Mouse (Mus musculus) testis, adult 2 months (tissue): ENCODE data around the gene Nsmce3. TPM values are rescaled to one million over a fixed set of nuclear protein-coding genes. Genes with fewer than 3 reads are reported as not detected.

ENCODE experiments used
- H3K27ac ChIP-seq: fragments of 200-500 bp; 2 replicates; pipeline ENCODE4 v1.5.1; 2012; ENCODE audit warnings: low read depth, low read length; ENCODE audit not compliant: control insufficient read depth, insufficient read depth
- H3K27me3 ChIP-seq: fragments of 200-500 bp; 2 replicates; pipeline ENCODE4 v1.6.1; 2012; ENCODE audit warnings: mild to moderate bottlenecking, low read length, moderate library complexity; ENCODE audit not compliant: control insufficient read depth, insufficient read depth
- H3K36me3 ChIP-seq: fragments of 200-500 bp; 2 replicates; pipeline ENCODE4 v1.6.1; 2012; ENCODE audit warnings: mild to moderate bottlenecking, low read length; ENCODE audit not compliant: control insufficient read depth, insufficient read depth
- H3K4me1 ChIP-seq: fragments of 200-500 bp; 2 replicates; pipeline ENCODE4 v1.6.1; 2012; ENCODE audit warnings: low read length; ENCODE audit not compliant: control insufficient read depth, insufficient read depth
- H3K4me3 ChIP-seq: fragments of 200-500 bp; 2 replicates; pipeline ENCODE4 v1.5.1; 2012; ENCODE audit warnings: low read depth, mild to moderate bottlenecking, low read length, moderate library complexity, mixed read lengths; ENCODE audit not compliant: control insufficient read depth
- CTCF ChIP-seq: fragments of 200-500 bp; IDR thresholded peaks from 2 replicates; pipeline ENCODE4 v1.5.1; 2012; ENCODE audit warnings: low read depth, mild to moderate bottlenecking, inconsistent platforms, low read length, moderate library complexity; ENCODE audit not compliant: control insufficient read depth, insufficient read depth, insufficient replicate concordance
- POLR2A ChIP-seq: fragments of 200-500 bp; IDR thresholded peaks from 2 replicates; pipeline ENCODE4 v1.6.1; 2012; ENCODE audit warnings: low read depth, mild to moderate bottlenecking, inconsistent platforms, low read length, moderate library complexity; ENCODE audit not compliant: control insufficient read depth
- polyA plus RNA-seq: library from polyadenylated mRNA; depleted of rRNA; stranded (reverse); fragments of >200 nt; gene quantifications from 2 replicates; pipeline ENCODE4 v1.2.3, GENCODE M21; 2012

Nsmce3 gene
- polyA plus RNA-seq, 1 experiment = 3.4 TPM

- Histone ChIP-seq H3K4me3 (no peak overlapping the region), H3K27ac (no peak overlapping the region), H3K4me1 (no peaks in the 10 kb centered on the region), H3K36me3 (no peaks in the 10 kb centered on the region), H3K27me3 (no peaks in the 10 kb centered on the region)
- no peak for TF ChIP-seq CTCF
- no peak for TF ChIP-seq POLR2A
These were observed 9.8 kb downstream of the Nsmce3 start for GRCm38 (mm10) chr7:64862978-64863377.

DNA sequence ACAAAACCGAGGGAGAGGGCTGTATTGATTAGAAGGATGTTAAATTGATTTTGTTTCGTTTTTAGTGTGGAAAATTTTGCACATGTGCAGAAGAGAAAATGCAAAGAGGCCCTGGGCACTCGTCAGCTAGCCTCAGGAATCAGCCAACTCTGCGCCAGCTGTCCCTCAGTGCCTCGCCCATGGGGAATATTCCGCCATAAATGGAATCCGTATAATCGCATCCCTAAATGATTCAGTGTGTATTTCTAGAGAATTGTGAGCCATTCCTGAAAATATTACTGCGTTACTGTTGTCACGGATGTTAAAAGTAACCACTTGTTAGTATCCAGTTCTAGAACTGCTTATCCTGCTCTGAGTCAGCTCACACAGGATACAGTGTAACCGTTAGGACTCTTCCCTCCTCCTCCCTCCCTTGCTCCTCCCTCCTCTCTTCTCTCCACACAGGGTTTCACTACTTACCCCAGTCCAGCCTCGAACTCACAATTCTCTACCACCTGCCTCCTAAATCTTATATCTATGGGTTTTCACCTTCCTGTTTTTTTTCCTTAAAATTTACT, 16.2 kb downstream of the Nsmce3 start:
- Histone ChIP-seq H3K27ac (no peak overlapping the region), H3K36me3 (no peaks in the 10 kb centered on the region), H3K4me3 (no peak overlapping the region), H3K4me1 (peaks cover 4% of the 10 kb centered on the region; the same call in 1 of the 2 replicates), H3K27me3 (no peaks in the 10 kb centered on the region)
- TF ChIP-seq CTCF = no peak
- TF ChIP-seq POLR2A = no peak

- Histone ChIP-seq H3K27ac (no peak overlapping the region), H3K4me1 (peaks cover 4% of the 10 kb centered on the region; the same call in 1 of the 2 replicates), H3K27me3 (no peaks in the 10 kb centered on the region), H3K36me3 (no peaks in the 10 kb centered on the region), H3K4me3 (no peak overlapping the region)
- TF ChIP-seq CTCF = no peak
- no peak for TF ChIP-seq POLR2A
These were observed 16.8 kb downstream of the Nsmce3 start for GRCm38 (mm10) chr7:64855976-64856375.

DNA sequence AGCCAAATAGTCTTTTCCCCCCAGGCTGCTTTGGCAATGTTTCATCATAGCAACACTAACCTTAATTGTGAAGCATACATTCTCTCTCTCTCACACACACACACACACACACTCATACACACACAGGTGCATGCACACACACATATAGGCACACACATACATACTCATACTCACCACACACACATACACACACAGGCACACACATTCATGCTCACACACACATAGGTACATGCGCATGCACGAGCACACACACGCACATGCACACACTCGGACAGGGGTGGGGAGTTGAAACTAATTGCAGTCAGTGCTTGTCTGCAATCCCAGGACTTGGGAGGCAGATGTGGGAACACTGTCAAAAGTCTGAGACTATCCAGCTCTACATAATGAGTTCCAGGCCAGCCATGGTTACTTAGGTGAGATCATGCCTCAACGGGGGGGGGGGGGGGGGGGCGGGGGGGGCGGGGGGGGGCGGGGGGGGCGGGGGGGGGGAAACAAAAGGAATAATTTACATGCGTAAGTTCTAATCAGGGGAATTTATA, 17.3 kb downstream of the Nsmce3 start:
- Histone ChIP-seq H3K27me3 (no peaks in the 10 kb centered on the region), H3K4me1 (peaks cover 4% of the 10 kb centered on the region; the same call in 1 of the 2 replicates), H3K27ac (no peak overlapping the region), H3K4me3 (no peak overlapping the region), H3K36me3 (no peaks in the 10 kb centered on the region)
- TF ChIP-seq POLR2A (no peak), CTCF (no peak)

GRCm38 (mm10) chr7:64850791-64851190, 22.0 kb downstream of the Nsmce3 start:
- no peaks in the 10 kb centered on the region for H3K27me3 ChIP-seq
- TF ChIP-seq POLR2A = no peak
- TF ChIP-seq CTCF = no peak

GRCm38 (mm10) chr7:64847366-64847899, 25.4 kb downstream of the Nsmce3 start:
- H3K36me3 ChIP-seq = no peaks in the 10 kb centered on the region
- no peak for TF ChIP-seq CTCF
- TF ChIP-seq POLR2A = no peak
- no peak overlapping the region for H3K4me3 ChIP-seq
- H3K4me1 ChIP-seq = no peaks in the 10 kb centered on the region
- H3K27ac ChIP-seq = no peak overlapping the region
- no peaks in the 10 kb centered on the region for H3K27me3 ChIP-seq

More at GRCm38 (mm10) chr7:64850791-64851190, 22.0 kb downstream of the Nsmce3 start:
- Histone ChIP-seq H3K36me3 (no peaks in the 10 kb centered on the region), H3K27ac (no peak overlapping the region), H3K4me3 (no peak overlapping the region), H3K4me1 (no peaks in the 10 kb centered on the region)

- H3K27me3 ChIP-seq = no peaks in the 10 kb centered on the region
- TF ChIP-seq POLR2A (no peak), CTCF (no peak)
- no peaks in the 10 kb centered on the region for H3K4me1 ChIP-seq
- no peak overlapping the region for H3K27ac ChIP-seq
- no peak overlapping the region for H3K4me3 ChIP-seq
- no peaks in the 10 kb centered on the region for H3K36me3 ChIP-seq
These were observed 26.7 kb downstream of the Nsmce3 start for GRCm38 (mm10) chr7:64846061-64846460.
